Mouse (Mus musculus) brain, embryonic 14.5 days (tissue): ENCODE results near the gene Rdh1.

Source experiments
- CTCF ChIP-seq: fragments of 200-500 bp; IDR thresholded peaks from 2 replicates; pipeline ENCODE4 v1.5.1; 2012; ENCODE audit warnings: inconsistent platforms, mild to moderate bottlenecking, moderate library complexity, borderline replicate concordance; ENCODE audit not compliant: insufficient read depth, insufficient read length; ENCODE audit errors: extremely low read depth
- POLR2A ChIP-seq: fragments of 200-500 bp; IDR thresholded peaks from 2 replicates; pipeline ENCODE4 v1.6.1; 2012; ENCODE audit warnings: mild to moderate bottlenecking, inconsistent platforms, borderline replicate concordance; ENCODE audit not compliant: poor library complexity, insufficient read depth, insufficient read length, severe bottlenecking; ENCODE audit errors: extremely low read depth

GRCm38 (mm10) chr10:127737552-127737951 lies 22.0 kb upstream of the Rdh1 start:
- TF ChIP-seq CTCF: no peak
- TF ChIP-seq POLR2A: no peak
